Mouse (Mus musculus) kidney, adult 11 months (tissue): ENCODE data around the gene Fryl.
A peak's percentile ranks its signal among the peaks of the same experiment; 100 is the strongest.

ENCODE experiments used
- DNase-seq: peaks from one replicate; pipeline ENCODE4 v3.0.0; 2022

Gene Fryl

GRCm38 (mm10) chr5:73153802-73154465 is 102.5 kb downstream of the Fryl start:
- no peak for DNase-seq

DNA sequence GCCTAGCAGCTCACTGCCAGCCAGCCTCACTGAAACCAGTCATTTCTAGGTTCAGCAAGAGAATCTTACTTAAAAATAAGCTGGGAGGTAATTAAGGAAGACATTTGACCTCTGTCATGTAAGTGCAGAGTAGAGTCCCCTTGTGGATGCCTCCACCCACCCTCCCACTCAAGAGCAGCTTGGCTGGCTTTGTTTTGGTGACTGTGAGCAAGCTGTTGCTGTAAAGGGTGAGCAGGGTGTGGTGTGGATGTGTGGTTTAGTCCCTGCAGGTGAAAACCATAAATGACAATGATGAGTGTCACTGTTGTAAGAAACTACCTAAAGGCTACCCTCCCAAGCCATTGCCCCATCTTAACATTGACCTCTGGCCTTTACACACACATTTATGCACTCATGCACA is 104.2 kb downstream of the Fryl start:
- no peak for DNase-seq

DNA sequence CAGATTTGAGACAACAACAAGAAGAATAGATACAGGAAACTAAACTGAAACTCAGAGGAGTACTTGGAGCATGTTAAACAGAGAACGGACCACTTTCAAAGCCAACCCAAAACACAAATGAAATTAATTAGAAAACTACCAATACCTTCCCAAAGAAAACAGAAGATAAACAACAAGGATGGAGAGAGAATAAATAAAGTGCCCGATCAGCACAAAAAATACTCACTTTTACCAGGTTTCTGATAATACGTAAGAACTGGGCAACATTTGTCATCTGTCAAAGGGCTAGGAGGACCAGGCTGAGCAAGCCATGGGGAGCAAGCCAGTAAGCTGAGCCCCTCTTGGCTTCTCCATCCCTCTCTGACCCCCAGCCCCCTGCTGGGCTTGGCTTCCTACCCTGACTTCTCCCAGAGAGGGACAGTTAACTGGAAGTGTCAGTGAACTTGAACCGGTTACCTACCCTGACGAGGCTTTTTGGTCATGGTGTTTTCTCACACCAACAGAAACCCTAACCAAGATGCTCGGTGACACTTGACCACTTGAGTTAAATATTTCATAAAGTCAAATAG is 105.5 kb downstream of the Fryl start:
- DNase-seq = no peak

DNA sequence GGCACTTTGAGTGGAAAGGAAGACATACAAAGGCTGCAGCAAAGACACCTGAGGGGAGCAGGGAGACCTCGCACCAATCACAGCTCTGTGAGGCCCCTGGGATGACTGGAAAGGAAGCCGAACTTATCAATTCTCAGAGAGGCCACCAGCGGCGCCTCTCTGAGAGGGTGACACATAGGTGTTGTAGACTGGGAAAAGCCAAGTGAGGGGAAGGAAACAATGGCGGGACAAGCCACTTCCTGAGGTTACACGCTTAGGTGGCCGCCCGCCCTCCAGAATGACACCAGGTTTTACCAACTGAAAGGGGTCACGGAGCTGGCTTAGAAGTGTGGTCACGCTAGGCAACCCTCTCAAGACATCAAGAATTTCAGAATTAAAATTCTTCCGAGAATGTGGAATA is 111.4 kb downstream of the Fryl start:
- DNase-seq = no peak

- DNase-seq = no peak
Observed at GRCm38 (mm10) chr5:73141712-73142111, 114.7 kb downstream of the Fryl start.

DNA sequence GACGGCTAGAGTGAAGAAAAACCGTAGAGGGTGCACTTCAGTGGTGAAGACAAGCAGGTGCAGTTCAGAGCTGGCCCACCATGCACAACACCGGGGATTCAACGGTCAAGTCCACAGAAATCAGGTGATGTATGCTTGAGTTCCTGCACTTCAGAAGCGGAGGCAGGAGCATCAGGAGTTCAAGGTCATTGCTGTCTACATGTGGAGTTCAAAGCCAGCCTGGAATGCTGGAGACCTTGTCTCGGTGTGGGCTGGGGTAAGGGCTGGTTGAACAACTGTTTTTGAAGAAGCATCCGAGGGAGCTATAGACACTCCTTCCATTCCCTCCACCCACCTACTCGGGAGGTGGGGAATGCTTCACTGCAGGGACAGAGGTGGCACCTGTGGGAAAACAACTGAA is 115.3 kb downstream of the Fryl start:
- no peak for DNase-seq

GRCm38 (mm10) chr5:73137561-73137960 is 118.9 kb downstream of the Fryl start:
- no peak for DNase-seq

DNA sequence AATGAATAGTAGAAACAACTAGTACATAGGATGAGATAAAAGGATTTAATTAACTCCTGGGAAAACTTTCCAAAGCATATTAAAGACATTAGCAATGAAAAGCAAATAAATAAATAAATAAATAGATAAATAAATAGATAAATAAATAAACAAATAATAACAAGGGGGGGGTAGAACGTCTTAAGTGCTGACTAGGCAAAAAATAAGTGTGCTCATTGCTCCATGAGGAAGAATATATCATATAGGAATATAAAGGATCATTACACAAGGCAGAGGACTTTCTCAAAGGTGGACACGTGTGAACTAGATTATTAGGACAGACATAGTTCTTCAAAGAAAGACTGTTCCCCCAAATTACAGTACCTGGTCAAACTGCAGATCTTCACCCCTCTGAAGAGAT is 120.5 kb downstream of the Fryl start:
- DNase-seq = no peak

GRCm38 (mm10) chr5:73135131-73135530 is 121.3 kb downstream of the Fryl start:
- no peak for DNase-seq

DNA sequence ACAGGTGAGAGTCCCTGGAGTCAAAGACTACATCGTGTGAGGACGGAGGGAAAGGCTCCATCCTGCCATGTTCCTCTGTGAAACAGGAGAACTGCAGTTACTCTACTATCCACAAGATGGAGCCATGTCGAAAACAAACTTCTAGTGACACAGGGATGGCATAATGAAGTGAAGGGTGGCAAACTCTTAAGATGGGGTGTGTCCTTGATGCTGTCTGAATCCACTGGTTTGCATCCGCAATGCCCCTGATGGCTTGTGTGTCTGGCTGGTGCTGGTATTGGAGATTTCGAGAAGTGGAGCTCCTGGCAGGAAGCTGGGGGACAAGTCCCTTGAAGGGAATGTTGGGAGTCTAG is 122.6 kb downstream of the Fryl start:
- DNase-seq = peak; percentile 26

GRCm38 (mm10) chr5:73132998-73133832 is 123.2 kb downstream of the Fryl start:
- no peak for DNase-seq

GRCm38 (mm10) chr5:73130984-73131383 is 125.4 kb downstream of the Fryl start:
- peak; percentile 34 for DNase-seq

GRCm38 (mm10) chr5:73129871-73130270 is 126.5 kb downstream of the Fryl start:
- DNase-seq = no peak

GRCm38 (mm10) chr5:73119969-73120725 is 136.3 kb downstream of the Fryl start:
- peak; percentile 26 for DNase-seq

DNA sequence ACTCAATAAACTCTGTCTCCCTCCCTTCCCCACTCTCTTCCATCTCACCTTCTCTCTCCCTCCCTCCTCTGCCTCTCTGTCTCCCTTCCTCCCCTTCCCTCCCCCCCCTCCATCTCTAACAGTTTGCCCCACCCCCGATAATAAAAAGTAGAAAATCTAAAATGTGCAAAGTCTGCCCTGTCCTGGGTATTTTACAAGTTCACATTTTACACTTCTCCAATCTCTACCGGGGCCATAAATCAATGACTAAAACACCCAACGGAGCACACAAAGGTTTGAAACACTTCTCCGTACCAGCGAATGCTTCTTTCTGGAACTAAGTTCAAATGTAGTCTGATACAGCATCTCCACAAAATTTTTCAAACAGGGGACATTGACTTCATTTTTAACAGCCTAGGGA is 136.9 kb downstream of the Fryl start:
- no peak for DNase-seq

- DNase-seq = peak; percentile 51
Observed at GRCm38 (mm10) chr5:73118786-73119185, 137.6 kb downstream of the Fryl start.

DNA sequence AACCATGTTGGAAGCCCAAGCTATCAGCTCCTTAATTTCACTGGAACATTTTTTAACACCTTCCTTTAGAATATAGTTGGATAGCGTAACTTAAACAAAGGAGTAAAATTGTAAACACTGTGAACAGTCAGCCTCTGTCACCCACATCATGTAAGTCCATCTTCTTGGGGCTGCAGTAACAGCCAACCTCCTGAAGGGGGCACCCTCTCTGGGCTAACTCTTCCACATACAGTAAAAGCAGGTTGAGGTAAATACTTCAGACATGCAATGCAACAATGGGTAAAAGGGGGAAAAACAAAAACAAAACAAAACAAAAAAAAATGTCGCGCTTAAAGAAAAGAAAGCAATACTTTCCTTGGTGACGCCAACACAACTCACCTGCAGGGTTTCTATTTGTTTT is 141.5 kb downstream of the Fryl start:
- DNase-seq = no peak

DNA sequence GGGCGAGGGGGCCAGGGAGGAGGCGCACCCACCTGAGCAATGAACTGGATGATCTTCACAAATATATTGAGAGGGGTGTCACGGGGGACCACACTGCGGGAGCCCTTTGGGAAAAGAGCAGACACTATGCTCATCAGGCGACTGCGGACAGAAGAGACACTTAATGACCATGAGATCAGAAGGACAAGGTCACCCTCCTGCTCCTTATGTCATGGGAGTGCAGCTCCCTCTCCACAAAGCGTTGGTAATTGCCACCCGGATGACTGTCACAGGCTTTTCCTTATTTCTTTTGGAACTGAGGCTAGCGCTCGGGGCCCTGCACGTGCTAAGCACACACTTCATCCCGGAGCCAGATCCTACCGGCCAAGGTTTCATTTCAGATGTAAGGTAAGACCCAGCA is 144.1 kb downstream of the Fryl start:
- DNase-seq = no peak

GRCm38 (mm10) chr5:73103657-73104056 is 152.8 kb downstream of the Fryl start:
- no peak for DNase-seq

- no peak for DNase-seq
Observed at GRCm38 (mm10) chr5:73102342-73102989, 154.0 kb downstream of the Fryl start.

DNA sequence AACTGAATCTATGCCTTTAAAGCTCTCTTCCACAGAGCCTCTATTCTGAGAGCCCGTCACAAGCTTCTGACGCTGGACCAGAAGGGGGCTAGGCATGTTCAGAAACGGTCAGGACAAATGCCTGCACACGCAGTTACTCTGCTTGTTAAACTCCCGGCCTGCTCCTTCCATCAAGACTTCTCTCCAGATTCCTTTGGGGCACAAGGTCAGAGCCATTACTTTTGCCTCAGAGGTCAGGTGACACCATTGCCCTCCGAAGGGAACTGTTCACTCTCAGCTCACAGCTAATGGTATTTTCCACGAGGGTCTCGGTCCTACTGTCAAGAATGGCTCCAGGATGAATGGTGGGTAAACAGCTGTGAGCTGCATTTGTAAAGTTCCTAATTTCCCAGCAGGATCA is 164.2 kb downstream of the Fryl start:
- DNase-seq = no peak

DNA sequence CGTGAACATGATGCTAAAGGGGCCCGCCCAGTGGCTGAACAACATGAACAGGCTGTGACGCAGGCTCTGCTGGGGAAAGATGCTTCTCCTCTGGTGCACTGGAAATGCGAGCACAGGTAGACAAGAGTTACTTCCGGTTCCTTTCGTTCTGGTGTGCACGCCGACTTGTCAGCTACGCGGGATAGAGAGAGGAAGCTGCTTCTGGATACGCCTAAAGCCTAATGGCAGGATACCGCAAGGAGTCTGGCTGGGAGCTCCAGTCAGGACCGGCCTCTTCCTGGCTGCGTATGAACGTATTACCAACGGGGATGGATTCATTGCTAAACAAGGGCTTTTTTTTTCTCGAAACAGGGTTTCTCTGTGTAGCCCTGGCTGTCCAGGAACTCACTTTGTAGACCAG is 167.3 kb downstream of the Fryl start:
- DNase-seq = no peak

- no peak for DNase-seq
Observed at GRCm38 (mm10) chr5:73081496-73081895, 174.9 kb downstream of the Fryl start.
